Mouse (Mus musculus) embryonic facial prominence, embryonic 11.5 days (tissue): ENCODE results near the gene Slc5a10. TPM values are rescaled to one million over a fixed set of nuclear protein-coding genes. Genes with fewer than 3 reads are reported as not detected.

ENCODE experiments used
- ATAC-seq: fragments of 200-750 bp; cut with Nextera tagmentation; replicated peaks from 2 replicates; pipeline ENCODE4 v1.8.0; 2017; ENCODE audit warnings: low read depth; ENCODE audit not compliant: insufficient number of reproducible peaks, low FRiP score, low TSS enrichment
- DNase-seq: peaks from one replicate; pipeline ENCODE4 v3.0.0-alpha.2; 2015; ENCODE audit warnings: low spot score
- H3K27ac ChIP-seq: fragments of 300-500 bp; sonication (generic); replicated peaks from 2 replicates; pipeline ENCODE4 v1.5.1; 2014; ENCODE audit warnings: mild to moderate bottlenecking, low read depth, low read length, control low read depth
- H3K27me3 ChIP-seq: fragments of 300-500 bp; sonication (generic); 2 replicates; pipeline ENCODE4 v1.6.1; 2014; ENCODE audit warnings: mild to moderate bottlenecking, low read length, moderate library complexity, mixed read lengths; ENCODE audit not compliant: control insufficient read depth, insufficient read depth
- H3K36me3 ChIP-seq: fragments of 300-500 bp; sonication (generic); replicated peaks from 2 replicates; pipeline ENCODE4 v1.6.1; 2014; ENCODE audit warnings: low read depth, mild to moderate bottlenecking, low read length, moderate library complexity, mixed read lengths; ENCODE audit not compliant: control insufficient read depth, insufficient read depth
- H3K4me1 ChIP-seq: fragments of 300-500 bp; sonication (generic); 2 replicates; pipeline ENCODE4 v1.6.1; 2014; ENCODE audit warnings: low read length, mixed read lengths; ENCODE audit not compliant: control insufficient read depth, insufficient read depth
- H3K4me2 ChIP-seq: fragments of 300-500 bp; sonication (generic); 2 replicates; pipeline ENCODE4 v1.6.1; 2014; ENCODE audit warnings: low read depth, mild to moderate bottlenecking, control low read depth, low read length, moderate library complexity
- H3K4me3 ChIP-seq: fragments of 300-500 bp; sonication (generic); 2 replicates; pipeline ENCODE4 v1.5.1; 2014; ENCODE audit warnings: low read depth, low read length, control low read depth
- H3K9ac ChIP-seq: fragments of 300-500 bp; sonication (generic); replicated peaks from 2 replicates; pipeline ENCODE4 v1.6.1; 2014; ENCODE audit warnings: mild to moderate bottlenecking, control low read depth, low read length
- H3K9me3 ChIP-seq: fragments of 300-500 bp; sonication (generic); replicated peaks from 2 replicates; pipeline ENCODE4 v1.6.1; 2016; ENCODE audit warnings: mild to moderate bottlenecking, low read length, inconsistent platforms, mixed read lengths; ENCODE audit not compliant: control insufficient read depth
- WGBS: fragments of 180-500 bp; shearing (Covaris S2); extraction: QIAGEN DNeasy Blood & Tissue Kit; methylation state at CpG from one replicate; pipeline ENCODE4 v1.1.7; 2014; 5-methylcytosine and 5-hydroxymethylcytosine counted together
- polyA plus RNA-seq: library from polyadenylated mRNA; unstranded; fragments of >200 nt; fragmentation: Nextera tagmentation; extraction: Ambion mirVana; gene quantifications from 2 replicates; pipeline ENCODE4 v1.2.1, GENCODE M21; 2014

Slc5a10 gene
- polyA plus RNA-seq, 1 experiment from 2014 or later = not detected

DNA sequence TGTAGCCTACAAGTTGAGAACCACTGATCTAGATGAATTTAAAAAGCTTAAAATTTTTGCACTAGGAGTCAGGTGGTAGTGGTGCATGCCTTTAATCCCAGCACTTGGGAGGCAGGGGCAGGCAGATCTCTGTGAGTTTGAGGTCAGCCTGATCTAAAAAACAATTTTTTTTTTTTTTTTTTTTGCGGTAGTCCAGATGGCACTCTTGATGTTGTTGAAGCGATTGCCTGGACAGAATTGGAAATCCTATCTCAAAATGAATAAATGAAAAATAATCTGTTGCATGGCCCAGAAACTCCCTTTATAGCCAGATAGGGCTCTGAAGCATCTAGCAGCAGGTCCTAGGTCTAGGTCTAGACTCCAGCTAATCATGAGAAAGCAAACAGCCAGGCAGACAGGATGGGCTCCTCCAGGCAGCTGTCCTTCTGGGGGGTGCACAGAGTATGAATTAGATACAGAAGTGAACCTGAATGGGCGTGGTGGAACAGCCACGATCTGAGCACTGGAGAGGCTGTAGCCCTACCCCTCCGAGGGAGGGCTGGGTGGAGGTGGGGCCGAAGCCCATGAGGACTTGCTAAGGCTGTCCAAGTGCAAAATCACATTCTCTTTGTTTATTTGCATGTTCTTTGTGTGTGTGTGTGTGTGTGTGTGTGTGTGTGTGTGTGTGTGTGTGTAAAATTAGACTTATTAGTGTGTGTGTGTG, 64.3 kb downstream of the Slc5a10 start:
- 70% methylated on average over 6 of the region's 6 CpGs for WGBS
- Histone ChIP-seq H3K36me3 (no peaks in the 10 kb centered on the region), H3K4me1 (no peaks in the 10 kb centered on the region; the same call in 1 of the 2 replicates), H3K9me3 (no peaks in the 10 kb centered on the region), H3K4me3 (no peak overlapping the region), H3K4me2 (no peak overlapping the region), H3K27ac (no peak overlapping the region), H3K9ac (no peak overlapping the region), H3K27me3 (no peaks in the 10 kb centered on the region)
- ATAC-seq (no peak), DNase-seq (no peak)

DNA sequence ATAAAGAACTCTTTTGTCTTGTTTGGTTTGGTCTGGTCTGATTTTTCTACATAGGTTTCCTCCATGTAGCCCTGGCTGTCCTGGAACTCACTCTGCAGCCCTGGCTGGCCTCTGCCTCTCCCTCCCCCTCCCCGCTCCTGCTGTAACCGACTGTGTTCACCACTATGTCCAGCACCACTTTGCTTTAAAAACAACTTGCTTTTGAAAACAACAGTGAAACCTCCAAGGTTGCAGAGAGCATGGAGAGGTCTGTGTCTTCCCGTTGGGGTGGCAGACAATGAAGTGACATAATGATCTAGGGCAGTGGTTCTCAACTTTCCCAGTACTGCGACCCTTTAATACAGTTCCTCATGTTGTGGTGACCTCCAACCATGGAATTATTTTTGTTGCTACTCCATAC, 65.0 kb downstream of the Slc5a10 start:
- Histone ChIP-seq H3K4me3 (no peak overlapping the region), H3K9me3 (no peaks in the 10 kb centered on the region), H3K9ac (no peak overlapping the region), H3K27ac (no peak overlapping the region), H3K27me3 (no peaks in the 10 kb centered on the region), H3K4me2 (no peak overlapping the region), H3K4me1 (no peaks in the 10 kb centered on the region; the same call in 1 of the 2 replicates), H3K36me3 (no peaks in the 10 kb centered on the region)
- 59% methylated on average over 4 of the region's 4 CpGs for WGBS
- ATAC-seq (no peak), DNase-seq (no peak)

DNA sequence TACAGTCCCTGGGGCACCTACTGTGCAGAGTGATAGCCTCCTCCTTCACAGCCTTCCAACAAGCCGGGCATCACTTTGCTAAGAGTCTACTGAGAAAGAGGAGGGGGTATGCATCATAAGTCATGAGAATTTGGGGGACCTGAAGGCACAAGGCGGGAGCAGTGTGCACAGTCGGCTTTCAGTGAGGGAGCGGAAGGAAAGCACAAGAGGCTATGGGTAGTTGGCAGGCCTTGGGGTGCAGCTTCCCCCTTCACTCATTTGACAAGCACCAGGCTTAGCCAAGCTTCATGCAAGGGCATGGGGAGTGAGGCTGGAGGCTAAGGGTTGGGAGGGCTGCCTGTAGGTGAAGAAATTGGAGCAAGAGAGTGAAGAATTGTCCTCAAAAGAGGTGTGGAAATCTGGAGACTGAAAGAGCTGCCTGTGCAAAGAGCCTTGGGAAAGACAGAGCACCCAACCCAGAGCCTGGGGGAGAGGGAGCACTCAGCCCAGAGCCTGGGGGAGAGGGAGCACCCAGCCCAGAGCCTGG, 65.8 kb downstream of the Slc5a10 start:
- Histone ChIP-seq H3K4me2 (no peak overlapping the region), H3K27ac (no peak overlapping the region), H3K9me3 (no peaks in the 10 kb centered on the region), H3K27me3 (no peaks in the 10 kb centered on the region), H3K4me1 (no peaks in the 10 kb centered on the region; the same call in 1 of the 2 replicates), H3K9ac (no peak overlapping the region), H3K4me3 (no peak overlapping the region), H3K36me3 (no peaks in the 10 kb centered on the region)
- WGBS = 83% methylated on average over 4 of the region's 4 CpGs
- DNase-seq (no peak), ATAC-seq (no peak)

DNA sequence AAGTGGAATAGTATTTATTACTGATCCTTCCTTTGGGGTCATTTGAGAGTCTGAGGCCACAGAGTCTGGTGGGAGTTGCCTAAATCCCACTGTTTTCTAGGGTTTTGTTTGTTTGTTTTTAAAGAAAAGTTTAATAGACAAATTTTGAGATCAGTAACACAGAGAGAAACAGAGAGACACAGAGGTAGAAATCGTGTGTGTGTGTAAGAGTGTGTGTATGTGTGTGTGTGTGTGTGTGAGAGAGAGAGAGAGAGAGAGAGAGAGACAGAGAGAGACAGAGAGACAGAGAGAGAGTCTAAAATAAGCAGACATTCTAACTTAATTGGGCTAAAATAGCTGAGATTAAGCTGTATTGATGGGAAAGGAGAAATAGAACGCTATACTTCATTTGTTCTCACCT, 67.1 kb downstream of the Slc5a10 start:
- 75% methylated on average over 2 of the region's 2 CpGs for WGBS
- H3K4me3 ChIP-seq = no peak overlapping the region
- no peak overlapping the region for H3K9ac ChIP-seq
- H3K4me2 ChIP-seq = no peak overlapping the region
- H3K9me3 ChIP-seq = no peaks in the 10 kb centered on the region
- H3K27ac ChIP-seq = no peak overlapping the region
- no peaks in the 10 kb centered on the region for H3K36me3 ChIP-seq
- no peaks in the 10 kb centered on the region for H3K27me3 ChIP-seq
- H3K4me1 ChIP-seq = no peaks in the 10 kb centered on the region
- DNase-seq = no peak
- ATAC-seq = no peak

DNA sequence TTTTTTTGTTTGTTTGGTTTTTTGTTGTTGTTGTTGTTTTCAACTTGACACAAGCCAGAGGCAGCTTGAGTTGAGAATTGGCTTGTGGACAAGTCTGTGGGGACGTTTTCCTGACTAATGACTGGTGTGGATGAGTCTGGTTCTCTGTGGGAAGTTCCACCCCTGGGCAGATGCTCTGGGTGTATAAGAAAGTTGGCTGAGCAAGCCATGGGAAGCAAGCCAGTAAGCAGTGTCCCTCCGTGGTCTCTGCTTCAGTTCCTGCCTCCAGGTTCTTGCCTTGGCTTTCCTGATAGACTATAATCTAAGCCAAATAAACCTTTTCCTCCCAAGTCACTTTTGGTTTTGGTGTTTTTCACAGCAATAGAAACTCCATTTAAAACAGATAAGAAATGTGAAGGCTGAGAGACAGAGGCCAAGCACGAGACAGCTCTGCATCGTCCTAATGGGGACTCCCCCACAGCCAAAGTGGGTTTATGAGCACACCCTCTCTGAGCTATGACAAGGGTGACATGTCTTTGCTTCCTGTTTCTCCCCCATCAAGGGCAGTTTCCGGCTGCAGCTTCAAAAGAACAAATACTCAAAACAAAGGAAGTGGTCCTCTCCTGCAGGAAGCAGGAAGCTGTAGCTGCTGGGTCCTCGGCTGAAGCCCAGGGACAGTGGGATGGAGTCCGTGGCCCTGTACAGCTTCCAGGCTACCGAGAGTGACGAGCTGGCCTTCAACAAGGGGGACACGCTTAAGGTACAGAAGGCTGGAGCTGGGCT, 67.8 kb downstream of the Slc5a10 start, which contains the start of gene Grap:
TSS of gene Grap (plus strand) at position 580 of the 762 bp plus-strand sequence.
- Histone ChIP-seq H3K4me1 (no peaks in the 10 kb centered on the region), H3K9me3 (no peaks in the 10 kb centered on the region), H3K4me2 (no peak within 1 kb of the TSS), H3K36me3 (no peaks in the 10 kb centered on the region), H3K27ac (no peak within 1 kb of the TSS), H3K27me3 (no peaks in the 10 kb centered on the region), H3K9ac (no peak within 1 kb of the TSS), H3K4me3 (no peak within 1 kb of the TSS)
- no peak for ATAC-seq
- WGBS = 70% methylated on average over 10 of the region's 10 CpGs
- DNase-seq = no peak

DNA sequence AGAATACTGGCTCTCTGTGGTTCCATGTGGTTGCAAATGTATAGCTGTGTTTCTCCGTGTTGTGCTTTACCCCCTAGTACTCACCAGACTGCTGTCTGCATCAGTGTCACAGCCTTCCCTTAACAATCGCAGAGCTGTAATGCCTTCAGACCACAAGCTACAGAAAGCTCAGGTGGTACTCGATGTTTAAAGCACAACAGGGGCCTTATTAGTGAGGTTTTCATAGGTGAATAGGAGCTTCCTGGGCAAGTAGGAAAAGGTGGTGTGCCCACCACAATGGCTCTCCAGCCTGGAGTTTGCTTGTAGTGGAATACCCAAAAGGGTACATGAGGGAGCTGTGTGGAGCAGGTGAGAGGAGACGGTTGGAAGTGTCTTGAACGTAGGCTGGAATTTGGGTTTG, 68.4 kb downstream of the Slc5a10 start:
- DNase-seq (no peak), ATAC-seq (no peak)
- Histone ChIP-seq H3K4me1 (no peaks in the 10 kb centered on the region), H3K9ac (no peak overlapping the region), H3K27me3 (no peaks in the 10 kb centered on the region), H3K4me3 (no peak overlapping the region), H3K4me2 (no peak overlapping the region), H3K9me3 (no peaks in the 10 kb centered on the region), H3K36me3 (no peaks in the 10 kb centered on the region), H3K27ac (no peak overlapping the region)
- 94% methylated on average over 5 of the region's 5 CpGs for WGBS

DNA sequence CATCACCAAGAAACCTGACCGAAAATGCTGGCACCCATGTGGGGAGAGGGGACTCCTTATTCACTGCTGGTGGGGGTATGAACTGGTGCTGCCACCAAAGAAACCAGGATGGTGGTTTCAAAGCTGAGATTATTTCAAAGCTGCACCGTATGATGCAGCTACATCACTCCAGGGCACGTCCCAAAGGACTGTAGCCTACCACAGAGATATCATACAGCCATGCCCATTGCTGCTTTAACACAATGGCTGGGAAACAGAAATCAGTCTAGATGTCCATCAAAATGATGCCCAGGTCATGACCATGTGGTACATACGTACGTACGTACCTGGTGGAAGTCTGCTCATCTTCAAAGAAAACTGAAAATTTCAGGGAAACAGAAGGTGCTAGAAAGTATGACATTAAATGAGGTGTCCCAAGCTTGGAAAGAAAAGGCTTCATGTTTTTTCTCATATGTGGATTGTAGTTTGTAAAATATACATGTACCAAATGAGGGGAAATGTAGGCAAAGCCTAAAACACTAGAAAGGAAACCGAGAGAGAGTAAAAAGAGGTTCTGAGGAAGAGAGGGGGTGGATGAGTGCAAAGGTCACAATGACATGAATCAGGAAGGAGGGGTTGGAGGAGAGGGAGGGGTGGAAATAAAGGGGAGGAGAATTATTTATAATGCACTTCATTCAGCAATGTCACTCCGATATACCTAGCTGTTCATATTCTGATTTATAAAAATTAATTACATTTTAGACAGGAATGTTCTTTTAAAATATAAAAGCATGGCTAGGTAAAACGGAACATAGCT, 70.0 kb downstream of the Slc5a10 start:
- H3K9ac ChIP-seq = no peak overlapping the region
- H3K36me3 ChIP-seq = no peaks in the 10 kb centered on the region
- ATAC-seq (no peak), DNase-seq (no peak)
- no peak overlapping the region for H3K27ac ChIP-seq
- H3K27me3 ChIP-seq = no peaks in the 10 kb centered on the region
- no peak overlapping the region for H3K4me3 ChIP-seq
- 84% methylated on average over 9 of the region's 9 CpGs for WGBS
- no peak overlapping the region for H3K4me2 ChIP-seq
- no peaks in the 10 kb centered on the region for H3K9me3 ChIP-seq
- no peaks in the 10 kb centered on the region for H3K4me1 ChIP-seq
